Mouse (Mus musculus): ENCODE results near the gene Riok1. TPM values are rescaled to one million over a fixed set of nuclear protein-coding genes. Genes with fewer than 3 reads are reported as not detected.

The Riok1 gene
- total and polyA plus RNA-seq, 2 experiments from 2014 or later, result 18.1 to 33.1 TPM

- H3K4me2 ChIP-seq (ENCODE audit: low read depth, low read length), result peak overlapping the region; percentile 62
- 19% methylated on average over 7 of the region's 7 CpGs for WGBS
- DNase-seq (ENCODE audit: low spot score) (no peak), ATAC-seq (ENCODE audit: insufficient read depth, low read depth) (0 out of 2 replicates have a peak, but pooled peaks have one; percentile 4)
- peak overlapping the region; percentile 18 for H3K27ac ChIP-seq (ENCODE audit: low read depth)
- peaks cover 10% of the 10 kb centered on the region for H3K4me1 ChIP-seq (ENCODE audit: control insufficient read depth, insufficient read depth)
- H3K36me3 ChIP-seq (replicated peaks; ENCODE audit: control insufficient read depth, insufficient read depth, low read length), result peaks cover 23% of the 10 kb centered on the region
- no peak for TF ChIP-seq CTCF (IDR thresholded peaks at IDR 0.05; ENCODE audit: low read depth)
- TF ChIP-seq EP300 (IDR thresholded peaks at IDR 0.05; ENCODE audit: low read depth), result no peak
- H3K27me3 ChIP-seq (ENCODE audit: control insufficient read depth, insufficient read depth, low read length), result no peaks in the 10 kb centered on the region
- peak overlapping the region; percentile 83 for H3K4me3 ChIP-seq (ENCODE audit: low read depth, low read length)
- no peaks in the 10 kb centered on the region for H3K9me3 ChIP-seq (replicated peaks; ENCODE audit: control insufficient read depth, low read length)
- H3K9ac ChIP-seq (replicated peaks; ENCODE audit: low read depth, low read length), result 0 out of 2 replicates have a peak overlapping the region, but pooled peaks have one; percentile 31
These were observed 42.4 kb upstream of the Riok1 start for GRCm38 (mm10) chr13:37994405-37994749.

GRCm38 (mm10) chr13:37999713-38000112, 37.1 kb upstream of the Riok1 start:
- Histone ChIP-seq H3K4me3 (ENCODE audit: low read depth, low read length) (no peak overlapping the region), H3K36me3 (replicated peaks; ENCODE audit: control insufficient read depth, insufficient read depth, low read length) (no peaks in the 10 kb centered on the region), H3K4me2 (ENCODE audit: low read depth, low read length) (no peak overlapping the region), H3K27me3 (ENCODE audit: control insufficient read depth, insufficient read depth, low read length) (no peaks in the 10 kb centered on the region), H3K4me1 (ENCODE audit: control insufficient read depth, insufficient read depth) (no peaks in the 10 kb centered on the region), H3K27ac (ENCODE audit: low read depth) (no peak overlapping the region), H3K9me3 (replicated peaks; ENCODE audit: control insufficient read depth, low read length) (no peaks in the 10 kb centered on the region), H3K9ac (replicated peaks; ENCODE audit: low read depth, low read length) (no peak overlapping the region)
- 77% methylated on average over 3 of the region's 3 CpGs for WGBS
- DNase-seq (ENCODE audit: low spot score) (no peak), ATAC-seq (ENCODE audit: insufficient read depth, low read depth) (no peak)
- no peak for TF ChIP-seq CTCF (IDR thresholded peaks at IDR 0.05; ENCODE audit: low read depth)
- TF ChIP-seq EP300 (IDR thresholded peaks at IDR 0.05; ENCODE audit: low read depth), result no peak

- Histone ChIP-seq H3K4me3 (ENCODE audit: low read depth, low read length) (no peak overlapping the region), H3K36me3 (replicated peaks; ENCODE audit: control insufficient read depth, insufficient read depth, low read length) (no peaks in the 10 kb centered on the region), H3K4me1 (ENCODE audit: control insufficient read depth, insufficient read depth) (no peaks in the 10 kb centered on the region), H3K9me3 (replicated peaks; ENCODE audit: control insufficient read depth, low read length) (no peaks in the 10 kb centered on the region), H3K4me2 (ENCODE audit: low read depth, low read length) (no peak overlapping the region), H3K27ac (ENCODE audit: low read depth) (no peak overlapping the region), H3K9ac (replicated peaks; ENCODE audit: low read depth, low read length) (no peak overlapping the region), H3K27me3 (ENCODE audit: control insufficient read depth, insufficient read depth, low read length) (no peaks in the 10 kb centered on the region)
- DNase-seq (ENCODE audit: low spot score), result no peak
- WGBS, result 46% methylated on average over 1 of the region's 1 CpGs
- TF ChIP-seq EP300 (IDR thresholded peaks at IDR 0.05; ENCODE audit: low read depth), result no peak
- no peak for TF ChIP-seq CTCF (IDR thresholded peaks at IDR 0.05; ENCODE audit: low read depth)
- ATAC-seq (ENCODE audit: insufficient read depth, low read depth), result no peak
These were observed 34.3 kb upstream of the Riok1 start for GRCm38 (mm10) chr13:38002461-38002860.

- Histone ChIP-seq H3K4me2 (ENCODE audit: low read depth, low read length) (no peak overlapping the region), H3K9ac (replicated peaks; ENCODE audit: low read depth, low read length) (no peak overlapping the region), H3K9me3 (replicated peaks; ENCODE audit: control insufficient read depth, low read length) (no peaks in the 10 kb centered on the region), H3K36me3 (replicated peaks; ENCODE audit: control insufficient read depth, insufficient read depth, low read length) (no peaks in the 10 kb centered on the region), H3K27me3 (ENCODE audit: control insufficient read depth, insufficient read depth, low read length) (no peaks in the 10 kb centered on the region), H3K4me3 (ENCODE audit: low read depth, low read length) (no peak overlapping the region), H3K27ac (ENCODE audit: low read depth) (no peak overlapping the region), H3K4me1 (ENCODE audit: control insufficient read depth, insufficient read depth) (no peaks in the 10 kb centered on the region)
- WGBS, result 70% methylated on average over 2 of the region's 2 CpGs
- DNase-seq (ENCODE audit: low spot score), result no peak
- no peak for TF ChIP-seq CTCF (IDR thresholded peaks at IDR 0.05; ENCODE audit: low read depth)
- TF ChIP-seq EP300 (IDR thresholded peaks at IDR 0.05; ENCODE audit: low read depth), result no peak
- no peak for ATAC-seq (ENCODE audit: insufficient read depth, low read depth)
These were observed 28.8 kb upstream of the Riok1 start for GRCm38 (mm10) chr13:38007972-38008371.

DNA sequence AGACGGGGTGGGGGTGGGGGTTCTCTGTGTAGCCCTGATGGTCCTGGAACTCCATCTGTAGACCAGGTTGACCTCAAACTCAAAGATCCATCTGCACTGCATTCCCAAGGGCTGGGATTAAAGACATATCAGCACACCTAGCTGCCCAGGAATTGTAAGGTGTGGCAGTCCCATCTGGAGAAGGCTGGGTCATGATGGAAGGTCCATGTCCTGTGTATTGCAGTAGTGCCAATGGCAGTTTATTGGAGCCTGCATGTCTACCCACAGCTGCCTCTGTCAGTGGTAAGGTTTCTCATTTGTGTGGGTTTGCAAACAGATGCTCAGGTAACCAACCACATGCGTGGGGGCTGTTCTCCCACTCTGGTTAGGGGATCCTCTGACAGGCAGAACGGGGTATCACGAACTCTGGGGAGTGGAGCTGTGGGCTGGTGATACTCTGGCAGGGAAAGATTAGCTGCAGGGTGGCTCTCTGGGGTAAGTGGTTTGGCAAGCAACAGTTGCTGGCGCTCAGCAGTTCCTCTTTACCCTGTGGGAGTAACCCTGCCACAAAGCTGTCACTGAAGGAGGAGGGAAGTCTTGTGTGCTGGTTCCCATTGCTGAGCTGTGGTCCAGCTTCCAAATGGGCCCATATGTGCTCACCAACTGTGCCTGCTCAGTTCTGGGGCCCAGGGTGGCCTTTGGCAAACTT, 26.9 kb upstream of the Riok1 start:
- Histone ChIP-seq H3K9ac (replicated peaks; ENCODE audit: low read depth, low read length) (no peak overlapping the region), H3K36me3 (replicated peaks; ENCODE audit: control insufficient read depth, insufficient read depth, low read length) (no peaks in the 10 kb centered on the region), H3K4me1 (ENCODE audit: control insufficient read depth, insufficient read depth) (no peaks in the 10 kb centered on the region), H3K27ac (ENCODE audit: low read depth) (no peak overlapping the region), H3K4me3 (ENCODE audit: low read depth, low read length) (no peak overlapping the region), H3K27me3 (ENCODE audit: control insufficient read depth, insufficient read depth, low read length) (no peaks in the 10 kb centered on the region), H3K9me3 (replicated peaks; ENCODE audit: control insufficient read depth, low read length) (no peaks in the 10 kb centered on the region), H3K4me2 (ENCODE audit: low read depth, low read length) (no peak overlapping the region)
- whole genome bisulfite sequencing, result 59% methylated on average over 5 of the region's 5 CpGs
- ATAC-seq (ENCODE audit: insufficient read depth, low read depth) (no peak), DNase-seq (ENCODE audit: low spot score) (no peak)
- TF ChIP-seq CTCF (IDR thresholded peaks at IDR 0.05; ENCODE audit: low read depth) (no peak), EP300 (IDR thresholded peaks at IDR 0.05; ENCODE audit: low read depth) (no peak)

GRCm38 (mm10) chr13:38010444-38010910, 26.3 kb upstream of the Riok1 start:
- no peak overlapping the region for H3K9ac ChIP-seq (replicated peaks; ENCODE audit: low read depth, low read length)
- H3K27ac ChIP-seq (ENCODE audit: low read depth), result no peak overlapping the region
- no peak for DNase-seq (ENCODE audit: low spot score)
- H3K36me3 ChIP-seq (replicated peaks; ENCODE audit: control insufficient read depth, insufficient read depth, low read length), result no peaks in the 10 kb centered on the region
- no peaks in the 10 kb centered on the region for H3K9me3 ChIP-seq (replicated peaks; ENCODE audit: control insufficient read depth, low read length)
- 65% methylated on average over 5 of the region's 5 CpGs for WGBS
- H3K4me1 ChIP-seq (ENCODE audit: control insufficient read depth, insufficient read depth), result no peaks in the 10 kb centered on the region
- no peak overlapping the region for H3K4me3 ChIP-seq (ENCODE audit: low read depth, low read length)
- H3K4me2 ChIP-seq (ENCODE audit: low read depth, low read length), result no peak overlapping the region
- no peaks in the 10 kb centered on the region for H3K27me3 ChIP-seq (ENCODE audit: control insufficient read depth, insufficient read depth, low read length)
- no peak for ATAC-seq (ENCODE audit: insufficient read depth, low read depth)
- TF ChIP-seq EP300 (IDR thresholded peaks at IDR 0.05; ENCODE audit: low read depth), result no peak
- TF ChIP-seq CTCF (IDR thresholded peaks at IDR 0.05; ENCODE audit: low read depth), result no peak
